Mouse (Mus musculus) ovary, postnatal 14 days (tissue): ENCODE data around the gene Eif4a1.

Source experiments
- DNase-seq: peaks from one replicate; pipeline ENCODE4 v3.0.0; 2022; ENCODE audit warnings: low spot score

Gene Eif4a1

GRCm38 (mm10) chr11:69699595-69699994, 27.4 kb upstream of the Eif4a1 start:
- no peak for DNase-seq

DNA sequence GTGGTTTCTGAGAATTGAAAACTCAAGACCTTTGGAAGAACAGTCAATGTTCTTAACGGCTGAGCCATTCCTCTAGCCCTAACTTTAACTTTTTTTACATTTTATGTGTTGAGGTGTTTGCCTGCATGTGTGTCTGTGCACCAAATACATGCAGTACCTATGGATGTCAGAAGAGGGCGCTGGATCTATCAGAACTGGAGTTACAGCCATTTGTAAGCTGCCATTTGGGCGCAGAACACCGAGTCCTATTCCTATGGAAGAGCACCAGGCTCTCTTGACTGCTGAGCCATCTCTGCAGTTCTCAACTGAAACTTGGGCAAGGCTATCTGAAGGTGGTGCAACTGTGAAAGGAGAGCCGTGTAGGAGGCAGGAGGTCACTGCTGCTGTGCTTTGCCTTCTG, 26.4 kb upstream of the Eif4a1 start:
- DNase-seq = no peak

GRCm38 (mm10) chr11:69697396-69697795, 25.2 kb upstream of the Eif4a1 start:
- DNase-seq = no peak

GRCm38 (mm10) chr11:69695361-69696181, 23.3 kb upstream of the Eif4a1 start, which contains the start of the genes Tnfsf12 and Tnfsfm13:
TSS of gene Tnfsf12 (minus strand) at chr11:69695849.
TSS of gene Tnfsfm13 (minus strand) at chr11:69696098.
- DNase-seq = peak; percentile 69

- DNase-seq = no peak
Observed at GRCm38 (mm10) chr11:69695046-69695360, 22.8 kb upstream of the Eif4a1 start.

DNA sequence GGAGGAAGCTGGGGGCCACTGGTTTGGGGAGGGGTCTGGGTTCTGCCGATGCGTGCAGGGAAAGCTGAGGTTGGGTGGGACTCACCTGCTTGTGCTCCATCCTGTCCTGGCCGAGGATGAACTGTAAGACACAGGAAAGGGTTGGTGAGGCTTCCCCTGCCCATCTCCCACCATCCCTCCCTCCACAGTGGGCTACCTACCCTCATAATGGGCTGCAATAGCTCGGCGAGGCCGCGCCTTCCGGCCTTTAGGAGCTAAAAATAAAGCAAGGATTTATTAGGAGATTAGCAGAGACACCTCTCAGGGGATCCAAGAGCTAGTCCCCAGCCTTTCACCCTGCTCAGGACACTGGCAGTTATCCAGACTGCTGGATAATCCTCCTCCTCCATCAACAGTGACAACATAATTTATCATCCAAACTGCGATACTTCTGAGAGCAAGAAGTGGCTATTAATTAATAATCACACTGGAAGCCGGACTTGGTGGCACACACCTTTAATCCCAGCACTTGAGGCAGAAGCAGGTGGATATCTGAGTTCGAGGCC, 21.3 kb upstream of the Eif4a1 start:
- no peak for DNase-seq

DNA sequence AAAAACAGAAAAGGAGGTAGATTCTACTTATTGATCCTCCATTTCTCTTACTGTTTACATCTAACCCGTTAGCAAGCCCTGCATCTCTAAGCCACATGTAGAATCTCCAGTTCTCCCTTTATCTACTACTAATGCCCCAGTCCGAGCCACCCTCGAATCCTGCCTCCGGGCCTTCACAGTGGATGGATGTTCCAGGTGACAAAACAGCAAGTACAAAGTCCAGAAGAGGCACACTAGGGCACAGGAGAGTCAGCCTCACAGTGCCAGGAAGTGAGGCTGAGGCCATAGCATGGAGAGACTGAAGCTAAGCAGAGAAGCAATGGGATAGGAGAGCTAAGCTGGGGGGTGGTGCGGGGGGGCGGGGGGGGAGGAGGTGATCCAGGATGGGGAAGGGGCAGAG, 20.6 kb upstream of the Eif4a1 start:
- DNase-seq = no peak

DNA sequence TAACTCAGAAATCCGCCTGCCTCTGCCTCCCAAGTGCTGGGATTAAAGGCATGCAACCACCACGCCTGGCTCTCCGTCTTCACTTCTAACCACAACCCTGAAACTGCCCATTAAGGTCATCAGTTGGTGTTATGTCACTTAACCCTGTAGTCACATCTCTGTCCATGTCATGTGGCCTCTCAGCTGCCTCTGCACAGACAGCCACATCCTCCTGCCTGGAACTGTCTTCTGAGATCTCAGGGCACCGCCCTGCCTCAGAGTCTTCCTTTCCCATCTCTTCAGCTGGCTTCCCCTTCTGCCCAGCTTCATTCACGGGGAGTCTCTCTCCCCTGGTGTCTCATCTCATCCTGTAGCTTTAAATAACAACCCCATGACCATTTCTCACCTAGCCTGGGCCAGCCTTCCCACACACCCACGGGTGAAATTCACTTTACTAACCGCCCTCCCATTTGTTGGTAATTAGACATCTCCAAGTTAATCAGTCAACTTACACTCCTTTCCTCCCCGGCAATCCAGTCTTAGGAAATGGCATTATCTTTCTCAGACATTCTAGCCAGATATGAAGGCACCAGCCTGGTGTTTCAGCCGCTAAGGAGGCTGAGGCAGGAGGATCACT, 20.1 kb upstream of the Eif4a1 start:
- no peak for DNase-seq

GRCm38 (mm10) chr11:69689891-69690290, 17.7 kb upstream of the Eif4a1 start:
- no peak for DNase-seq

DNA sequence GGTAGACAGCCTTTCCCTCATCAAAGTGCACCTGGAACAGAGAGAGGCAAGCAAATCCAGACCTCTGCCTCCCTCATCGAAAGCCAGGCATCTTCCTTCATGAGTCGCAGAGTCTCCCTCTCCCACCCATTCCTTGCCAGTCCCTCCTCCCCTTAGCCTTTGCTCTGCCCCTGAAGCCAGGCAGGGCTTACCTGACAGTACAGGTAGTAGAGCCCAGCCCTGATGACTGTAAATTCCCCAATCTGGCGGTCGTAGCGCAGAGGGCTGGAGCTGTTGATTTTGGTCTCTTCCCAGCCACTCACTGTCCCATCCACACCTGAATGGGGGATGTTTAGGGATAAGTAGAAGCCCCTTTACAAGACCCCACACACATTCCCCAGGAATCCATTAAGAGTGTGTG, 14.8 kb upstream of the Eif4a1 start:
- no peak for DNase-seq

DNA sequence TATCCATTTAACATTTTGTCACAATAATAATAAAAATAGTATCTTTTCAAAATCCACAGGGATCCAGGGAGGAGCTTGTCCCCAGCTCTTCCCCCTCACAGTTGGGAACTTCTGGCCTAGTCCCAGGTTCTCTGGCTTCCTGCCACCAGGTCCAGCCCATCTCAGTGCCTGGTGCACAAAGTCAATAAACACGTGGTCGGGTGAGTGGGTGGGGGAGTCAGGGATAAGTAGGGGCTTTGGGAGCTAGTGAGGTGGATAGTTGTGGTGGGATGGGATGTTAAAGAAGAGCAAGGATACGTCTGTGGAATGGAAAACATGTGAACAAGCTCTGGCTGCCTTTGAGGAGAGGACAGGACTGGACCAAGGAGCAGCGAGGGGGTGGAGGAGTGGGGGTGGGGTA, 14.2 kb upstream of the Eif4a1 start:
- peak; percentile 91 for DNase-seq

DNA sequence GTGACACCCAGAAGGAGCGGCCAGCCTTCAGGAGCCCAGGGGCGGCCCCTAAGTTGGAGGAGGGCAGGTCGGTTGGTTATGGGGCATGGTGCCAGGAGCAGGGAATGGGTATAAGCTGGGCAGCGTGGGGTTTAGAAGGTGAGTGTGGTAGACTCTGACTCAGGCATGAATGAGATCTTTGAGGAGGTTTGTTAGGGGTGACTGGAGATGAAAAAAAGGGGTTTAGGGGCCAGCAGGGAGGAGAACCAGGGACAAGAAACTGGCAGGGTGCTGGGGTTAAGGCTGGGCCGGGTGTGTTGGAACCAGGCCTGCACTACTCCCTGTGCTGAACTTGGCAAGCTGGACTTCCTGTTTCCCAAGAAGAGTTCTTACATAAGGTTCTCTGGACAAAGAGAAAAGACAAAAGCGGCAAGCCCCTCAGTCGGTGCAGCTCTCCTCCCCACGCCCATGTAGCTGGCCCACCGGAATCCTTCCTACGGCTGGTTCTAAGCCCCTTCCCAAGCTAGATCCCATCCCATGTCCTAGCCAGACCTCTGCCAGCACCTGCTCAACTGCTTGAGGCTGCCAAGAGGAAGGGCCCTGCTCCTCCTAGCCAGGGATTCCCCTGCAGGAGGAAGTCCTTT, 13.4 kb upstream of the Eif4a1 start, which contains the start of gene Tnfsf13:
Tnfsf13 (minus strand) TSS at position 259 of the 623 bp plus-strand sequence.
- DNase-seq = peak; percentile 75

DNA sequence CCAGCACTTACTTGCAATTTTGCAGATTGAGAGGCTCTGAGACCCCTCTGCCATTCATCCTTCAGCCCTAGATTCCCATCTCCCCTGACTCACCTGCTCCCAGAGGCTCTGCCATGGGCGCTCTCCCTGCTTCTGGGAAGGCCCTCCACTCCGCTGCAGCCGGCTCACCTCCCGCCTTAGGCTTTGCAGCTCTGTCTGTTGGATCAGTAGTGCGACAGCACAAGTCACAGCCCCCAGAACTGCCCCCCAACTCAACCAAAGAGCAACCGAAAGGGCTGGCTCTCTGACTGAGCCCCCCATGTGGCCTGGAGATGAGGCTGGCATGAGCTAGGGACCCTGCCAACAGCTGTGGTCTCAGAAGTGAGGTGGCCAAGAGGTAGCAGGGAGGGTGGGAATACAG, 12.7 kb upstream of the Eif4a1 start:
- no peak for DNase-seq

GRCm38 (mm10) chr11:69684128-69684745, 12.0 kb upstream of the Eif4a1 start:
- DNase-seq = no peak

- no peak for DNase-seq
Observed at GRCm38 (mm10) chr11:69683576-69683975, 11.4 kb upstream of the Eif4a1 start.

GRCm38 (mm10) chr11:69682840-69683533, 10.8 kb upstream of the Eif4a1 start:
- DNase-seq = peak; percentile 94

DNA sequence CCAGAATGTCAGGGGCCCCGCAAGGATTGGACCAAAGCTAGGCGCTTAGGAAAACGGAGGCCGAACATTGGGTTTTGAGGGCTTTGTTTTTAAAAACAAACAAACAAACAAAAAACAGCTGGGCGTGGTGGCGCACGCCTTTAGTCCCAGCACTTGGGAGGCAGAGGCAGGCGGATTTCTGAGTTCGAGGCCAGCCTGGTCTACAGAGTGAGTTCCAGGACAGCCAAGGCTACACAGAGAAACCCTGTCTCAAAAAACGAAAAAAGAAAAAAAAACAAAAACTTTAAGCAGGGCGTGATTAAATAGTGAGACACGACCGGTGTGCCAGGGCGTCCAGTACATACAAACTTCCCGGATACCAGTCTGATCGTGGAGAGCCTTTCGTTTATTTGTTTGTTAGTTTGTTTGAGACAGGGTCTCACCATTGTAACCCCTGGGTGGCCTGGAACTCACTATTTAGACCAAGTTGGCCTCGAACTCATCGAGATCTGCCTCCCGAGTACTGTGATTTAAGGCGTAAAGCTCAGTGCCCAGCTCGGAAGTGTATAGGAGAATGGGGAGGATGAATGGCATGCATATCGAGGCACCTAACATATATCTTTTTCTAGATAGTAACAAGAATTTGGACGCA, 10.1 kb upstream of the Eif4a1 start:
- no peak for DNase-seq

DNA sequence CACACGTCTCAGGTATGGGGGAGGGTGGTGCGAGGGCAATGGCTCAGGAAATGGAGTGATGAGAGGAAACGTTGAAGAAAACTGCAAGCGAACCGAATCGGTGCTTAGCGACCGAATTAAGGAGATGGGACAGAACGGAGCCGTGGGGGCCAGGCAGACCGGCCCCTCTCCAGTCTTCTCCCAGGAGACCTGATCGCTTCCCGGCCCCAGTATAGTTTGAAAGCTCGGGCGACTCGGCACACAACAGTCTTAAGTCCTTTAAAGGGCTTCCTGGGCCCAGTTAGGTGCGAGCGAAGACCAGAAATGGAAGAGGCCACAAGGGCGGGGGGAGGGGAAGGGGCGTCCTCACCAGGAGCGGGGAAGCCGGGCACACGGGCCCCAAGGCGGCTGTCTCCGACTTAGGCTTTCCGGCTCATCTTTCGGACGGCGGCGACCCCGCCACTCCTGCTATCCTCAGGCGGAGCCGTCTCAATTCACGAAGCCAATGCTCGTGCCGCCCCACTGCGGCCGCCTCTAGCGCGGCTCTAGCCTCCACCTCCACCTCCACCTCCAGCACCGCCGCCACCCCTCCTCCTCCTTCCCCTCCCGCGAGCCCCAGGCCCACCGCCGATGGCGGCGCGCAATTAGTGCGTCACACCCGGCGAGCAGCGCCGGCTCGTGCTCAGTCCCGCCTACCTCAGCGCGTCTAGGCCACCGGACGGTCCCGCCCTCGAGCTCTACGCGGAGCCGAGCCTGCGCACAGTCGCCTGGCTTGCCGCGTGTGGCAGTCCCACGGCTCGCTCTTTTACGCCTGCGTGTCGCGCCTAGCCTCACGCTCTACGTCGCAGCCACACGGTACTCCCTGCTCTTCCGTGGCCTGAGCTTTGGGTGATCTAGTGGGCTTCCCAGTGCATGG, 9.3 kb upstream of the Eif4a1 start, which contains the start of gene Senp3:
Senp3 (minus strand) TSS at position 771 of the 895 bp plus-strand sequence.
- peak; percentile 92 for DNase-seq

- no peak for DNase-seq
Observed at GRCm38 (mm10) chr11:69680136-69680855, 8.1 kb upstream of the Eif4a1 start.
